Mouse (Mus musculus) midbrain, embryonic 13.5 days (tissue): ENCODE measurements around the gene Pex7. TPM values are rescaled to one million over a fixed set of nuclear protein-coding genes. Genes with fewer than 3 reads are reported as not detected.

Experiments
- ATAC-seq: fragments of 200-750 bp; cut with Nextera tagmentation; 2 replicates; pipeline ENCODE4 v1.8.0; 2017; ENCODE audit warnings: mild to moderate bottlenecking, moderate TSS enrichment, moderate library complexity
- H3K27ac ChIP-seq: fragments of 300-500 bp; sonication (generic); 2 replicates; pipeline ENCODE4 v1.5.1; 2015; ENCODE audit warnings: inconsistent platforms, mild to moderate bottlenecking, moderate library complexity
- H3K27me3 ChIP-seq: fragments of 300-500 bp; sonication (generic); 2 replicates; pipeline ENCODE4 v1.6.1; 2015; ENCODE audit warnings: mild to moderate bottlenecking, inconsistent platforms
- H3K36me3 ChIP-seq: fragments of 300-500 bp; sonication (generic); 2 replicates; pipeline ENCODE4 v1.6.1; 2015; ENCODE audit warnings: mild to moderate bottlenecking, inconsistent platforms
- H3K4me1 ChIP-seq: fragments of 300-500 bp; sonication (generic); replicated peaks from 2 replicates; pipeline ENCODE4 v1.6.1; 2015; ENCODE audit warnings: inconsistent platforms
- H3K4me2 ChIP-seq: fragments of 300-500 bp; sonication (generic); replicated peaks from 2 replicates; pipeline ENCODE4 v1.6.1; 2015; ENCODE audit warnings: moderate library complexity, mild to moderate bottlenecking, inconsistent platforms
- H3K4me3 ChIP-seq: fragments of 300-500 bp; sonication (generic); replicated peaks from 2 replicates; pipeline ENCODE4 v1.5.1; 2015; ENCODE audit warnings: mild to moderate bottlenecking, inconsistent platforms
- H3K9ac ChIP-seq: fragments of 300-500 bp; sonication (generic); replicated peaks from 2 replicates; pipeline ENCODE4 v1.6.1; 2015; ENCODE audit warnings: mild to moderate bottlenecking, inconsistent platforms
- H3K9me3 ChIP-seq: fragments of 300-500 bp; sonication (generic); 2 replicates; pipeline ENCODE4 v1.6.1; 2016; ENCODE audit warnings: mild to moderate bottlenecking, inconsistent platforms
- WGBS: fragments of 180-500 bp; shearing (Covaris S2); methylation state at CpG from one replicate; pipeline ENCODE4 v1.1.7; 2015; 5-methylcytosine and 5-hydroxymethylcytosine counted together
- polyA plus RNA-seq: library from polyadenylated mRNA; unstranded; fragments of >200 nt; fragmentation: Nextera tagmentation; extraction: Ambion mirVana; gene quantifications from 2 replicates; pipeline ENCODE4 v1.2.1, GENCODE M21; 2015

The Pex7 gene
- 24.8 and 26.4 TPM in 2 replicates for polyA plus RNA-seq

GRCm38 (mm10) chr10:19907246-19907804, at the start of gene Pex7:
Gene Pex7, minus strand, starts transcription at chr10:19907689.
- Histone ChIP-seq H3K27me3 (0 out of 2 replicates have a peak, but pooled peaks cover 5% of the 10 kb centered on the region), H3K4me1 (no peaks in the 10 kb centered on the region), H3K9ac (peak within 1 kb of the TSS; percentile 67), H3K36me3 (no peaks in the 10 kb centered on the region), H3K9me3 (no peaks in the 10 kb centered on the region), H3K4me3 (peak within 1 kb of the TSS; percentile 54), H3K27ac (peak within 1 kb of the TSS; percentile 94), H3K4me2 (peak within 1 kb of the TSS; percentile 30)
- ATAC-seq, result peak; percentile 98
- under 1% methylated on average over 60 of the region's 60 CpGs for WGBS

GRCm38 (mm10) chr10:19956745-19957144, 49.3 kb upstream of the Pex7 start:
- 82% methylated on average over 6 of the region's 6 CpGs for WGBS
- Histone ChIP-seq H3K36me3 (no peaks in the 10 kb centered on the region), H3K9me3 (no peaks in the 10 kb centered on the region), H3K9ac (no peak overlapping the region), H3K27me3 (no peaks in the 10 kb centered on the region), H3K4me2 (no peak overlapping the region), H3K4me3 (no peak overlapping the region), H3K4me1 (no peaks in the 10 kb centered on the region), H3K27ac (no peak overlapping the region)
- ATAC-seq, result no peak

GRCm38 (mm10) chr10:19955817-19956216, 48.3 kb upstream of the Pex7 start:
- Histone ChIP-seq H3K4me1 (no peaks in the 10 kb centered on the region), H3K4me2 (no peak overlapping the region), H3K9ac (no peak overlapping the region), H3K27me3 (no peaks in the 10 kb centered on the region), H3K4me3 (no peak overlapping the region), H3K9me3 (no peaks in the 10 kb centered on the region), H3K36me3 (no peaks in the 10 kb centered on the region), H3K27ac (no peak overlapping the region)
- WGBS, result 90% methylated on average over 6 of the region's 6 CpGs
- no peak for ATAC-seq

GRCm38 (mm10) chr10:19954572-19954971, 47.1 kb upstream of the Pex7 start:
- Histone ChIP-seq H3K4me2 (no peak overlapping the region), H3K27me3 (no peaks in the 10 kb centered on the region), H3K27ac (no peak overlapping the region), H3K4me3 (no peak overlapping the region), H3K4me1 (no peaks in the 10 kb centered on the region), H3K9ac (no peak overlapping the region), H3K9me3 (no peaks in the 10 kb centered on the region), H3K36me3 (no peaks in the 10 kb centered on the region)
- WGBS, result 91% methylated on average over 3 of the region's 3 CpGs
- no peak for ATAC-seq

DNA sequence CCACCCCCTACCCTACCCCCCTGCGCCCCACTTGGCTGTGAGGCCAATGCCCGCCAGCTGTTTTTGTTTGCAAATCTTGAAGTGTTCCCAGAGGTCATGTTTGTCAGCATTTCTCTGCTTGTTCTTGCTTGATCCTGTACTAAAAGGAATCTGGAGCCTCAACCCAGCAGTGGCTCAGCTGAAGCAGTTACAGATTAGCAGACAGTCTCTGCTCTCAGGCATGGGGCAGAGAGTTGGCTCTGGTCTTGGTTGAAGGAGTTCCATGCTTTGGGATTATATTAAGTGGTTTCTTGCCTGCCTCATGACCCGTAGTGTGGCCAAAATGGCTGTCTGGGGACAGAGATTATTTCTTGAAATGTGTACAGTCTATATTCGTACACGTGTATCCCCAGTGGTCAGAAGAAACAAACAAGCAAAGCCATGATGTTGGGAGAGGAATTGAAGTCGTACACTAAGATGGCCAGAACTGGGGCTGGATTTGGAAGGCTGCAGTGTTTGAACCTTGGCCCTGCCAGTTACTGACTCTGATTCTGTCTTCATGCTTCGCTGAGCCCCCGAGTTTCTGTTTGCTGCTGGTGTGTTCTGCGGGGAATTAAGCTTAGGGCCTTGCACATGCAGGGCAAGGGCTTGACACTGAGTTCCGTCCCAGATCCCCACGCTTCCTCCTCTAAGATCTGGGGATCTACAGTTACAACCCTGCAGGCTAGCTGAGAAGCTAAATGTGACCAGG, 45.7 kb upstream of the Pex7 start:
- Histone ChIP-seq H3K36me3 (no peaks in the 10 kb centered on the region), H3K9ac (no peak overlapping the region), H3K27ac (no peak overlapping the region), H3K4me3 (no peak overlapping the region), H3K4me1 (no peaks in the 10 kb centered on the region), H3K27me3 (no peaks in the 10 kb centered on the region), H3K4me2 (no peak overlapping the region), H3K9me3 (no peaks in the 10 kb centered on the region)
- WGBS, result 84% methylated on average over 11 of the region's 11 CpGs
- ATAC-seq, result no peak

- WGBS, result 81% methylated on average over 4 of the region's 4 CpGs
- H3K36me3 ChIP-seq, result no peaks in the 10 kb centered on the region
- no peaks in the 10 kb centered on the region for H3K9me3 ChIP-seq
- H3K27ac ChIP-seq, result no peak overlapping the region
- no peak overlapping the region for H3K9ac ChIP-seq
- no peaks in the 10 kb centered on the region for H3K4me1 ChIP-seq
- no peak overlapping the region for H3K4me2 ChIP-seq
- H3K4me3 ChIP-seq, result no peak overlapping the region
- H3K27me3 ChIP-seq, result no peaks in the 10 kb centered on the region
- no peak for ATAC-seq
These were observed 41.6 kb upstream of the Pex7 start for GRCm38 (mm10) chr10:19949106-19949505.

DNA sequence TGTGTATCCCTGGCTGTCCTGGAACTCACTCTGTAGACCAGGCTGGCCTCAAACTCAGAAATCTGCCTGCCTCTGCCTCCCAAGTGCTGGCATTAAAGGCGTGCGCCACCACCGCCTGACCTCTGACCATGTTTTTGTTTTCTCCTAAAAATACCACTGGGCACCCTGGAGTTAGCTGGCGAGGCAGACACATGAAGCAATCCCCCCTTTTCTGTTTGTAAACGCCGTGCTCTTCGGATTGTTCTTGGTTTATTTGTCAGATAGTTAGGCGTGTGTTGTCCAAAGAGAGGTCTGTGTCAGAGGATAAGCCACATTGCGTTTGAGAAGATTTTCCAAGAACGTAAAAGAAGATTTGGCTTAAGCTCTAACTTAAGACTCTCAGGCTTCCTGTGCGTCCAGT, 40.9 kb upstream of the Pex7 start:
- ATAC-seq, result no peak
- no peaks in the 10 kb centered on the region for H3K27me3 ChIP-seq
- H3K4me1 ChIP-seq, result no peaks in the 10 kb centered on the region
- H3K9ac ChIP-seq, result no peak overlapping the region
- H3K27ac ChIP-seq, result no peak overlapping the region
- H3K4me3 ChIP-seq, result no peak overlapping the region
- WGBS, result 92% methylated on average over 11 of the region's 11 CpGs
- H3K9me3 ChIP-seq, result no peaks in the 10 kb centered on the region
- no peak overlapping the region for H3K4me2 ChIP-seq
- H3K36me3 ChIP-seq, result no peaks in the 10 kb centered on the region

GRCm38 (mm10) chr10:19947901-19948300, 40.4 kb upstream of the Pex7 start:
- ATAC-seq, result no peak
- H3K27me3 ChIP-seq, result no peaks in the 10 kb centered on the region
- H3K4me2 ChIP-seq, result no peak overlapping the region
- H3K36me3 ChIP-seq, result no peaks in the 10 kb centered on the region
- H3K9ac ChIP-seq, result no peak overlapping the region
- no peaks in the 10 kb centered on the region for H3K4me1 ChIP-seq
- no peaks in the 10 kb centered on the region for H3K9me3 ChIP-seq
- no peak overlapping the region for H3K4me3 ChIP-seq
- no peak overlapping the region for H3K27ac ChIP-seq
- WGBS, result 92% methylated on average over 5 of the region's 5 CpGs

DNA sequence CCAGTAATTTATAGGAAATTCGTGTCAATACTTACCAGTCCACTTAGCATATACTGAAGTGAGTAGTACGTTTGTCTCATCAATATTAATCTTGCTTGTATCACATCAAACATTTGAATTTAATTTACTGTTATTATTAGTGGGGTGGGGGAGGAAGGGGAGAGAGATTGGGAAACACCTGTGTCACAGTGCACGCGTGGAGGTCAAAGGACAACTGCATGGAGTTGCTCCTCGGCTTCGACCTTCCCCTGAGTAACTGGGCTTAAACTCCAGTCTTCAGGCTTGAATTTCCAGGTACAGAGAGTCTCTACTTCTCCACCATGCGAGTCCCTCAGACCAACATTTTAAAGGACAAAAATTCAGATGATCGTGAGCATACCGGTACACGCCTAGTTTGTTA, 40.0 kb upstream of the Pex7 start:
- H3K4me3 ChIP-seq, result no peak overlapping the region
- H3K27me3 ChIP-seq, result no peaks in the 10 kb centered on the region
- no peak for ATAC-seq
- H3K9ac ChIP-seq, result no peak overlapping the region
- H3K36me3 ChIP-seq, result no peaks in the 10 kb centered on the region
- no peaks in the 10 kb centered on the region for H3K4me1 ChIP-seq
- H3K9me3 ChIP-seq, result no peaks in the 10 kb centered on the region
- H3K27ac ChIP-seq, result no peak overlapping the region
- WGBS, result 93% methylated on average over 10 of the region's 10 CpGs
- H3K4me2 ChIP-seq, result no peak overlapping the region

DNA sequence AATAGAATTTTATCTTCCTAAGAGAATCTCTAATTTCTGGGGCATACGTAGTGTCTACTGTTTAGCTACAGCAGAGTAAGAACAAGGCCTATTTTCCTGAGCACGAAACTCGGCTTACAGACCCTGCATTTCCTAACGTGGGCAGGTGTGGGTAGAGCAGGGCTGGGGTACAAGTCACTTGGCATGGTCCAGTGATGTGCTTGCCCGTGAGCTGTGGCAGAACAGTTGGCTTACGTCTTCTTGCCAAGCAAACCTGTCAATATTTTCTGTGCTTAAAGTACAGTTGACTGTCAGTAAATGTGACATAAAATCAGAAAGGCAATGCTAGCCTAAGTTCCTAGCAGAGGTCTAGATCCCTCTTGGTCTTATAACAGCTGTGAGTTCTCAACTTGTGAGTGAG, 39.2 kb upstream of the Pex7 start:
- H3K9me3 ChIP-seq, result no peaks in the 10 kb centered on the region
- no peak overlapping the region for H3K4me2 ChIP-seq
- no peaks in the 10 kb centered on the region for H3K36me3 ChIP-seq
- H3K4me1 ChIP-seq, result no peaks in the 10 kb centered on the region
- H3K27ac ChIP-seq, result no peak overlapping the region
- ATAC-seq, result no peak
- no peak overlapping the region for H3K4me3 ChIP-seq
- no peaks in the 10 kb centered on the region for H3K27me3 ChIP-seq
- H3K9ac ChIP-seq, result no peak overlapping the region
- 93% methylated on average over 6 of the region's 6 CpGs for WGBS

DNA sequence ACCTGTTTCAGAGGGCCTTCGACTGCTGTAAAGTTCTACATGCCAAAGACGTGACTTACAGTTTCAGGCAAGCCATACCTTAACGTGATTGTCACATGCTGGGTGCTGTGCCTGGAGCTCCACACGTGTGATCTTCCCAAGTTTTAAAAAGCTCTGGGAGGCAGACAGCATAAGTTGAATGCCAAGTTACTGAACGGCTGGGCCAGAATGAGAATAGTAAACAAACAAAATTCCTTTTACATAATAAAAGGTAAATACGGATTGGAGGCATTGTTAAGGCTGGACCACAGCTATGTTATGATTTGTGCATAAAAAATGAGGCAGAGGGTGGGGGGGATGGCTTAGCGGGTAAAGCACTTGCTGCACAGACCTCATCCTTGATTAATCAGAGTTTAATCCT, 38.2 kb upstream of the Pex7 start:
- no peak overlapping the region for H3K4me2 ChIP-seq
- H3K27ac ChIP-seq, result no peak overlapping the region
- no peaks in the 10 kb centered on the region for H3K36me3 ChIP-seq
- H3K9ac ChIP-seq, result no peak overlapping the region
- H3K9me3 ChIP-seq, result no peaks in the 10 kb centered on the region
- H3K27me3 ChIP-seq, result no peaks in the 10 kb centered on the region
- H3K4me3 ChIP-seq, result no peak overlapping the region
- H3K4me1 ChIP-seq, result no peaks in the 10 kb centered on the region
- ATAC-seq, result no peak
- 78% methylated on average over 7 of the region's 7 CpGs for WGBS

GRCm38 (mm10) chr10:19942621-19943020, 35.1 kb upstream of the Pex7 start:
- 94% methylated on average over 3 of the region's 3 CpGs for WGBS
- ATAC-seq, result no peak
- Histone ChIP-seq H3K27me3 (peaks cover 8% of the 10 kb centered on the region; the same call in 1 of the 2 replicates), H3K4me3 (no peak overlapping the region), H3K9ac (no peak overlapping the region), H3K4me2 (no peak overlapping the region), H3K9me3 (no peaks in the 10 kb centered on the region), H3K4me1 (no peaks in the 10 kb centered on the region), H3K27ac (no peak overlapping the region), H3K36me3 (no peaks in the 10 kb centered on the region)

DNA sequence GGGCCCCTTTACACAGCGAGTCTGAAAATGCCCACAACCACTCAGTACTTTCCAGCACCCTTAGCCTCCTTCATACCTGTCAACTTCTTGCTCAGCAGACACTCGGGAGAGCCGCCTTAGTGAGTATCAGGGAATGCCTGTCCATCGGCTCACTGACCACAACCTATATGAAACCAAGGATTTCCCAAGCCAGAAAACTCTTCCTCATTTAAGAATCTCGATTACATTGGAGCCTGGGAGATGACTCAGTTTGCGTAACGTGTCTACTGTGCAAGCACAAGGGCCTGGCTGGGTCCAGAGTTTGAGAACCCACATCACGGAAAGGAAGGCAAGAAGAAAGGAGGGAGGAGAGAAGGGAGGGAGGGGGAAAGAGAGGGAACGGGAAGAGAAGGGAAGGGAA, 34.4 kb upstream of the Pex7 start:
- no peaks in the 10 kb centered on the region for H3K4me1 ChIP-seq
- peaks cover 13% of the 10 kb centered on the region for H3K27me3 ChIP-seq
- H3K9ac ChIP-seq, result no peak overlapping the region
- no peak overlapping the region for H3K27ac ChIP-seq
- no peaks in the 10 kb centered on the region for H3K36me3 ChIP-seq
- no peaks in the 10 kb centered on the region for H3K9me3 ChIP-seq
- no peak for ATAC-seq
- H3K4me3 ChIP-seq, result no peak overlapping the region
- WGBS, result 89% methylated on average over 9 of the region's 9 CpGs
- no peak overlapping the region for H3K4me2 ChIP-seq
